Mouse (Mus musculus) left cerebral cortex, postnatal 36 days (tissue): Measurements from ENCODE around the gene Zc3h18. TPM values are rescaled to one million over a fixed set of nuclear protein-coding genes. Genes with fewer than 3 reads are reported as not detected.

ENCODE experiments used
- DNase-seq, 2 experiments: peaks; one replicate each; pipeline ENCODE4 v3.0.0; 2021 to 2022; ENCODE audit warnings: low spot score in 2 of 2, mixed read lengths in 1 of 2
- intact Hi-C: fragments of 180-260 bp; cut with DNase I; formaldehyde crosslinking; loops from one replicate; pipeline ENCODE4 v1.15.1; 2025
- total RNA-seq, 2 experiments: library from RNA; stranded (reverse); gene quantifications; 2 replicates each; pipeline ENCODE4 v1.2.3; 2021

Gene Zc3h18
- total RNA-seq: 10 to 100 TPM; 38.8 to 49.9 TPM

DNA sequence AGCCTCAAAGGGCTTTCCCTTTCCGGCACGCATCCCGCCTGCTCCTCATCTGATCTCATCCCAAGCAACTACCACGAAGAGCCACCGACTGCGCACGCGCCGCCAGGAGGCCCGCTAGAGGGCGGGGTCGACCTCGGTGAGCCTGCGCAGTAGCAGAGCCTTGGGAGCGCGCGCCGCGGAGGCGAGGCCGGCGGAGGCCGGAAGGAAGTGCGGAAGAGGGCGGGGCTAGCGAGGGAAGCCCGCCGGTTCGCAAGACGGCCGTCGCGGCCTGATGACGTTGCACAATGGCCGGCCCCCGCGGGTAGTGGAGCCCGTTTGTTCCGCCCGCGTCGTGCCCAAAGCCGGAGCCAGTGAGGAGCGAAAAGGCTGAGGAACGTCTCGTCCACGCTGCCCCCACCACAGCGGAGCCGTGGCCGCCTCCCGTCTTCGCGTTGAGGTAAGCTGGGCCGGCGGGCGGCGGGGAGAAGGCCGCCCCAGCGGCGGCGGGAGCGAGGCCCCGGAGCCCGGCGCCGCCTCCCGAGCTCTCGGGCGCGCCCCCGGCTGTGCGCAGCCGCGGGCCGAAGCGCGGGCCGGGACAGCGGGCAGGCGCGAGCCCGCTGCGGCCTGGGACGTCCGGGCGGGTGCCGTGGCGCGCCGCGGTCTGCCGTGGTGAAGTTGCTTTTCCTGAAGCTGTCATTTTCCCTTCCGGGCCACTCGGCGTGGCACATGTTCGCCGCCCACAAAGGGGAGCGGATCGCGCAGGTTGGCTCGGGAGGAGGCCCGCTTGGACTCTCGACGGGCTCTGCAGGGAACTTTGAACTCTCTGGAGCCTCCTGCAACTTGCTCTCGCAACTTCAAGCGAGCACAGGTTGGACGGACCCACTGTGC lies at the start of gene Zc3h18:
TSS of gene Zc3h18 (plus strand) at position 245 of the 867 bp plus-strand sequence.
- intact Hi-C loops: loop anchor here (2.0 kb wide), 2 partner anchors 66 to 100 kb away; partner anchors contain the start of genes Ctu2, Mvd and Rnf166

DNA sequence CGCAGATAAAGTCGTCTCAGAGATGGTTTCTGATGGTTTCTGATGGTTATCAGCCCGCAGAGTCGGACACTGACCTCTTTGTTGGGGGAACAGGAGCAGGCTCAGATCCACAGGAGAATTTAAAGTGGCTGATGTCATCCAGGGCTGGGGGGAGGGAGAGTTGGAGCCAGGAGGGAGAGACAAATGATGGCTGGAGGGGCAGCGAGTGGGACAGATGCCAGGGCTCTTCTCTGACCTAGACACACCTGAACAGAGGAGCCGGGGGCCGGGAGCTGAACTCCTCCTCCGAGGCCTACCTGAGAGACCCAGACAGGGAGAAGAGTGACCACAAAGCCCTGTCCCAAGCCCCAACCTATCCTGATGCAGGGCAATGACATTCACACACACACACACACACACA lies 47.3 kb upstream of the Zc3h18 start:
- intact Hi-C loops: no loop called here
- no peak for DNase-seq

More for the DNA sequence above, at the start of gene Zc3h18:
- peak; percentile 100 for DNase-seq

DNA sequence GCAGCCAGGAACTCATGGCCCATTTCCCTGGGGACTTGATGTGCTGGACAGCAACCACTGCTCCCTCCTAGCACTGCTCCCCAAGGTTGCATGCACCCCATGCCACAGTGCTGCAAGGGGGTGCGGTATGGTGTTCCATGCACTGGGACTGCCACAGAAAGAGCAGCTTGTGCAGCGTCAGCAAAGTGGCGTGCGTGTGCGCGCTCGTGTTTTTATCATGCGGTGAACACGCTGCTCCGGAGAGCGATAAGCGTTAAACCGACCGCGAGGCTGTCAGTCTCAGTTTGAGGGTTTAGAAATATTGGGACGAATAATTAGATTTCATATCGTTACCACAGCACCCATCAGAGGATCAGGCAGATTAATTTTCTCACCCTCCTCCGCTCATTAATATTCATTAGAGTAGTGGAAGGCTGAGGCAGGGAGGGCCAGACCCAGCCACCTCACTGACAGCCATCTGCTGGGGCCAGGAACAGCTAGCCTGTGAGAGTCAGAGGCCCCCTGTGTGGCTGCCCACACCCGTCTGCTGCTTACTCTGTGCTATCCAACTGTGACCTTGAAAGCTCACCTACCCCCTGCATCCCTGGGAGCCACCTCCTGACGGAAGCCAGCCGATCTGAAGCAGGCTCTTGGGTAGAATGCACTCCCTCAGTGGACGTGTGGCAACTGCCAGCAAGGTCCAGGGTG lies 46.7 kb upstream of the Zc3h18 start:
- intact Hi-C loops: loop anchor here (5.0 kb wide), 1 partner anchor 352 kb away; no protein-coding TSS in a partner anchor
- DNase-seq: no peak

DNA sequence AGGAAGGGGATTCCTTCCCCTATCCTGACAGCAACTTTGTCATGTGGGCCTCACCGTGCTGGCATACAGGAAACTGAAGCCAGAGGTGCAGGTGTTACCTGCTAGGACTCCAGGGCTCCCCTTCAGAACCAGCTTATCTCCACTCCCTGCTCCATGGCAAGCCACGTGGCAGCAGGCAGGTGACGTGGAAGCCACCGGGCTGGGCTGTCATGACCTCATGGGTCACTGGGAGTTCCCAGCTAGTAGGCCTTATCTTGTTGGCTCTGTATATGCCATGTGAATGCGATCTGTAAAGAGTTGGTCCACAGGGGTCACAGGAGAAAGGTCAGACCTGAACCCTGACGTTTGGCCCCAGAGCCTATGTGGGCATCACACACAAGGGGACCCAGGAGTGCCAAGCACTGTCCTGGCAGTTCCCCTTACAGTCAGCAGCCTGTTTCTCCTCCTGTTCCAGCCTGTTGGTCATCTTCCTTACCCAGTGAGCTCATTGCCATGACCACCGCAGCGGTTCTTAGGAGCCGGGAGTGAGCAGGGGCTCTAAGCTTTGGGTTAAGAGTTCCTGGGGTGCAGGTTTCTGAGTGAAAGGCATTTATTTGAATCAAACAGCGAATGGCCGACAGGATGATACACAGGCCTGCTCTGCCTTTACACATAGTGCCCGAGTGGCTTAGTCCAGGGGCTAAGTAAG lies 45.8 kb upstream of the Zc3h18 start:
- no peak for DNase-seq
- intact Hi-C loops: loop anchor here (5.0 kb wide), 1 partner anchor 353 kb away; no protein-coding TSS in a partner anchor

DNA sequence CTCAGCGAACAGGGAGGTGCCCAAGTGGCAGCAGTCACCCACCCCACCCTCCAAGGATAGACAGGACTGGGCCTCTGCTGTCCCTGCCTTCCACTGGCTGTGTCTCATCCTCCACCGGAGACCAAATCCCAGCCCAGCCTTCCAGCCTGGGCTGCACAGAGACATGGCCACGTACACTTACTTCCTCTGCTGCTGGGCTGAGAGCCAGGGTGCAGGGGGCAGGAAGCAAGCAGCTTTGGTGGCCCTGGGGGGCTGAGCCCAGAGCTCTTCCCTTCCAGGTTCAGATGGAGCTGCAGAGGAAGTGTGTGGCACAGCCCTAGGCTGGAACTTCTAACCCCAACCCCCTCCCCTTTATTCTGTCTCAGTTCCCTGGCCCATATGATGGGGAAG lies 45.3 kb upstream of the Zc3h18 start:
- no peak for DNase-seq

DNA sequence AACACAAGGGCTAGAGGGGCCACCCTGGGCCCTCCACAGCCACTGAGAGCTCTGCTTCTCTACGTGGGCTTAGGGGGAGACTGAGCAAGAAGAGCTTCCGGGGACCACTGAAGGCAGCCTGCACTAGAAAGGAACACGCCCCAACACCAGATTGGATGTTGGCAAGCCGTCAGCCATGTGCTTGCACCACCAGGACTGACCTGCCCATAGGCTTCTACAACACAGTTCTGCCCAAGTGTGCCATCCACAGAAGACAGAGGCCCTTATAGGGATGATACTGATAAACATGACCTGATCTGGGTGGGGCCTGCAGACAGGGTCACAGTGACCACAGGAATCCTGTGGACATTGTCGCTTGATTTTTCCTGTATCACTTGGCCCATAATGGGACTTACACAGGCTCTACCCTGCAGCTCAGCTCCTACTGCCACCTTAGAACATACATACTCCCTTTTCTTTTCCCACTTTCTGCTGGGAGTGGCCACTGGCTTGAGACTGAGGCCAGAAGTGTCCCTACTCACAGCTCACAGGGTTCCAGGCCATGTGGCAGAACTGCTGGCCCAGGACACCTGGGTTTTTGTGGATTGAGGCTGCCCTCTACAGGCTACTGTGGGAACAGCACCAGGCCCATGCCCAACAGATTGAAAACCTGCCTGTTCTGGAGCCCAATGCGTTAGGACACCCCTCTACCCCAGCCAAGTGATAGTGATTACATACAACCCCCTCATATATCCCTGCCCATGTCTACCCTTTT lies 43.5 kb upstream of the Zc3h18 start:
- intact Hi-C loops: loop anchor here (1.0 to 5.0 kb wide), 2 partner anchors 60 to 356 kb away; no protein-coding TSS in a partner anchor
- DNase-seq: peak; percentile 80

More for the DNA sequence above, 45.3 kb upstream of the Zc3h18 start:
- intact Hi-C loops: loop anchor here (5.0 kb wide), 1 partner anchor 354 kb away; no protein-coding TSS in a partner anchor

DNA sequence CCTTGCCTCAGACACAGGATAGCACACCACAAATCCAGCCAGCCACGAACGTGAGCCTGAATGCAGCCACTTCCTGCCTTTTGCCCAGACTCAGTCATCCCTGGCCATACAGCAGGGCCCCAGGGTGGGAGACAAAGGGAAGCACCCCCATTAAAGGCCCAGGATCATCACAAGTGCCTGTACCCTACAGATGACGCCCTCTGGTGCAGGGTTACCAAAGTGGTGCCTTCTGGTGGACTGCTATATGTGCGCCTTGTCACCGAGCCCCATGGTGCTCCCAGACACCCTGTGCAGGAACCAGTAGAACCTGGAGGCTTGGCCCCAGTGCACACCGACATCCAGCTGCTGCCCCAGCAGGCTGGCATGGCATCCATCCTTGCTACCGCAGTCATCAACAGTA lies 42.9 kb upstream of the Zc3h18 start:
- DNase-seq: no peak
- intact Hi-C loops: loop anchor here (1.0 to 5.0 kb wide), 2 partner anchors 60 to 356 kb away; no protein-coding TSS in a partner anchor

DNA sequence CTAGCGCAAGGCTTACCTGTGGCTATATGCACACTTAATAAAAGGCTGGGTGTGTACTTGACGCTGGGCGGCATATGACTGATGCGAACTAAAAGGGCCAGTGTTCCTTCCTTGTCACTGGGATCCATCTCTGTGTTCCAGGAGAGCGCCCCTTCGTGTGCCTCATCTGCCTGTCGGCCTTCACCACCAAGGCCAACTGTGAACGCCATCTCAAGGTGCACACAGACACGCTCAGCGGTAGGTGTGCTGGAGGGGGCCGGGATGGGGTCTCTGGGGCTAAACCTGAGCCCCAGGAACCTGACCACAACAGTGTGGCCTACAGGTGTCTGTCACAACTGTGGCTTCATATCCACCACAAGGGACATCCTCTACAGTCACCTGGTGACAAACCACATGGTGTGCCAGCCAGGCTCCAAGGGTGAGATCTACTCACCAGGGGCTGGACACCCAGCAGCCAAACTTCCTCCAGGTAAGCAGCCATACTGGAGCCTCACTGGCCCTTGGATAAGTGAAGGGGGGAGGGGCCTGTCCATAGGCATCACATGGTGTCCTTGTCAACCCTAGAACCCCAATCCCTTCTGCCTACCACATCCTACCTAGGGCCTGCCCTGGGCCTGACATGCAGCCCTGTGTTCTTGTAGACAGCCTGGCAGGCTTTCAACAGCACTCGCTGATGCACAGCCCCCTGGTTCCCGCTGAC lies 41.5 kb upstream of the Zc3h18 start:
- intact Hi-C loops: loop anchor here (5.0 kb wide), 1 partner anchor 358 kb away; no protein-coding TSS in a partner anchor
- no peak for DNase-seq

DNA sequence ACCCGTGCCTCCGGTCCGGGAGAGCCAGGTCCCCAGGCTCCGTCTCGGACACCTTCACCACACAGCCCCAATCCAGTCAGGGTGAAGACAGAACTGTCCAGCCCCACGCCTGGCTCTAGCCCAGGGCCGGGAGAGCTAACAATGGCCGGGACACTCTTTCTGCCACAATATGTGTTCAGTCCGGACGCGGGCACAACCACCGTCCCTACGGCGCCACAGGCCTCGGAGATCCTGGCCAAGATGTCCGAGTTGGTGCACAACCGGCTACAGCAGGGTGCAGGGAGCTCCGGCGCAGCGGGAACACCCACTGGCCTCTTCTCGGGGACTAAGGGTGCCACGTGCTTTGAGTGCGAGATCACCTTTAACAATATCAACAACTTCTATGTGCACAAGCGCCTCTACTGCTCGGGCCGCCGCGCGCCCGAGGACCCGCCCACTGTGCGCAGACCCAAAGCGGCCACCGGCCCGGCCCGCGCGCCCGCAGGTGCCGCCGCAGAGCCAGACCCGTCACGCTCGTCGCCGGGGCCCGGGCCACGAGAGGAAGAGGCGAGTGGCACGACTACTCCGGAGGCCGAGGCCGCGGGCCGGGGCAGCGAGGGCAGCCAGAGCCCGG lies 40.7 kb upstream of the Zc3h18 start:
- DNase-seq: peak in 1 of 2 experiments; percentile 25
- intact Hi-C loops: no loop called here

DNA sequence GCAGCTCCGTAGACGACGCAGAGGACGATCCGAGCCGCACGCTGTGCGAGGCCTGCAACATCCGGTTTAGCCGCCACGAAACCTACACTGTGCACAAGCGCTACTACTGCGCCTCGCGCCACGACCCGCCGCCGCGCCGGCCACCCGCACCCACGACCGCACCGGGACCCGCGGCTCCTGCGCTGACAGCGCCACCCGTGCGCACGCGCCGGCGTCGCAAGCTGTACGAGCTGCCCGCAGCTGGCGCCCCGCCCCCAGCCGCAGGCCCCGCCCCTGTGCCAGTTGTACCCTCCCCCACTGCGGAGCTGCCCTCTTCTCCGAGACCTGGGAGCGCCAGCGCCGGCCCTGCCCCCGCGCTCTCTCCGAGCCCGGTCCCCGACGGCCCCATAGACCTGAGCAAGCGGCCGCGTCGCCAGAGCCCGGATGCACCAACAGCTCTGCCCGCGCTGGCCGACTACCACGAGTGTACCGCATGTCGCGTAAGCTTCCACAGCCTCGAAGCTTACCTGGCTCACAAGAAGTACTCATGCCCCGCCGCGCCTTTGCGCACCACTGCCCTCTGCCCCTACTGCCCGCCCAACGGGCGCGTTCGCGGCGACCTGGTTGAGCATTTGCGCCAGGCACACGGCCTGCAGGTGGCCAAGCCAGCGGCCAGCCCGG lies 40.0 kb upstream of the Zc3h18 start:
- intact Hi-C loops: no loop called here
- peak; percentile 55 to 78 for DNase-seq

DNA sequence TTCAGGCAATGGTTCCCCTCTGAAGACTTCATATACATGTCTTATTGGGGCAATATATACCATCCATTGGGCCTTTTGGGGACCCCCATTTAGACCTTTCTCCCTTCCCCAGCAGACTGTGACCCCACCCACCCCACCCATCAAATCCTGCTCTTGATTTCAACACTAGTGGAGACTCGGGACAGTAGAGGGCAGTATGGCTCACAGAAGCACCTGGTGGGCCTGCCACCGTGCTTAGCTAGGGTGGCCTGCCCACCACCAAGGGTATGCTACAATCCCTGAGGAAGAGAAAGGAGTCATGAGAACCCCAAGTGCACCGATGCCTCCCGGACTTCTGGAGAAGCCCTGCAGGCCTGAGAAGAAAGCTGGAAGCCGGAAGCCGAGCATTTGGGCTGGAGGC lies 37.6 kb upstream of the Zc3h18 start:
- no peak for DNase-seq
- intact Hi-C loops: no loop called here

DNA sequence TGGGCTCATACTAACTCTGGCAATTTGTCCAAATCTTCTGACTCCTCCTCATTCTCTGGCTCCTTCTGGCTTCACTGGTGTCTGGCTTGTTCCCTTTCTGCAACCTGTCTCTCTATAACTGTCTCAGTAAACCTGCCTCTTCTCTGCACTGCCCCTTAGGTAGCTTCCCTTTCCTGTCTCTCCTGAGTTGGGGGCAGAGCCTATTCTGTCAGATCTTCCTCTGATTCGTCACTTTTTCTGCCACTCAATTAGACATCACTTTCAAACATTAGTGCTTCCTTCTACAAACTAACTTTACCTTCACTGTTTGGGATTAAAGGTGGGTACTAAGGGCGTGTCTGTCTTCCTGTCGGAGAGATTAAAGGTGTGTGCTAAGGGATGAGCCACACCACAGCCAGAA lies 35.6 kb upstream of the Zc3h18 start:
- intact Hi-C loops: no loop called here
- DNase-seq: no peak

DNA sequence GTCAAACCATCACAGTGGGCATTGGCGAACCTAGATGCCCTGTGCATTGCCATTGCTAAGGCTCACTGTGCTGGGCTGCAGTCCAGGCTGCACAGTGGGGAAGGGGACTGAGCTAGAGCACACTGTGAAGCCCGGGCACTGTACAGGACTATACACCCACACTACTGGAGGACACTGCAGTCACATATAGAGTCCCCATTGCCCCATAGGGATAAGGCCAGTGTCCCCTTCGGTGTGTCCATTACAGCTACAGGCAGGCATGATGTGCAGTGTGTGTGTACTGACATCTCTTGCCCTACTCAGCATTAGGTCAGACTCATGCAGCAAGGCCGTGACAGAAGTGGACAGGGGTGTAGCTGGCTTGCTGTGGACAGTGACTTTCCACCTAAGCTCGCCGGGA lies 34.6 kb upstream of the Zc3h18 start:
- DNase-seq: no peak
- intact Hi-C loops: loop anchor here (2.0 kb wide), 1 partner anchor 27 kb away; no protein-coding TSS in a partner anchor

DNA sequence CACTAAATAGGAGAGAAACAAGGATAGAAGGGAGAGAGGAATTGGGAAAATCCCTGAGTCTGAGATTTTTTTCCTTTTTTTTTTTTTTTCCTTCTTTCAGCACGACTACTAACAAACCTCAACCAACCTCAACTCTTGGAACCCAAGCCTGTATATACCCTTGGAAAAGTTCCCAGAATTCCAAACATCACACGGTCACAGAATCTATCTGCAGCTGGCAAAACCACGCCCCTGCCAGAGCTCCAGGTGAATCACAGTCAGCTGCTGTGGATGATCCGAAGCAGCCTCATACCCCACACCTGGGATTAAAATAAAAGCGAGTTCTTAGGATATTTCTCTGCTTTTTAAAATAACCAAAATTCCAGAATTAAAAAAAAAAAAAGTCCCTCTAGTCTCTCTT lies 34.0 kb upstream of the Zc3h18 start:
- intact Hi-C loops: loop anchor here (2.0 kb wide), 1 partner anchor 26 kb away; no protein-coding TSS in a partner anchor
- no peak for DNase-seq

DNA sequence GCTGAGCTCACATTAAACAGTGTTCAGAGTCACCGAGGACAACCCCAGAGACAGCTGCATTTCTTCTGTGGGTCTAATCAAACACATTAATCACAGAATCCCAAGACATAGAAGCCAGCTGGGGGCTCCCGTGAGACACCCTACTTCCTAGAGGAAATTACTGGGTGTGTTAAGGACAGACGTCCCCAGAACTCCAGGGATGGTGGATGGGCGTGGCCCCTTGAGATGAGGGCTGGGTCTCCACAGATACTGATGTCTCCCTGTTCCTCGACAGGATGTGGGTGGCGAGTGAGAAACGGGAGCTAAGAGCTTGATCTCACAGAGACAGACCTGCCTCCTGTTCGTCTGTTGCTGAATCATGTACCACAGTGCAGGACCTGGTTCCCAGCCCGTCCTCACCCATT lies 33.6 kb upstream of the Zc3h18 start:
- peak; percentile 47 to 61 for DNase-seq
- intact Hi-C loops: loop anchor here (2.0 kb wide), 1 partner anchor 26 kb away; no protein-coding TSS in a partner anchor

DNA sequence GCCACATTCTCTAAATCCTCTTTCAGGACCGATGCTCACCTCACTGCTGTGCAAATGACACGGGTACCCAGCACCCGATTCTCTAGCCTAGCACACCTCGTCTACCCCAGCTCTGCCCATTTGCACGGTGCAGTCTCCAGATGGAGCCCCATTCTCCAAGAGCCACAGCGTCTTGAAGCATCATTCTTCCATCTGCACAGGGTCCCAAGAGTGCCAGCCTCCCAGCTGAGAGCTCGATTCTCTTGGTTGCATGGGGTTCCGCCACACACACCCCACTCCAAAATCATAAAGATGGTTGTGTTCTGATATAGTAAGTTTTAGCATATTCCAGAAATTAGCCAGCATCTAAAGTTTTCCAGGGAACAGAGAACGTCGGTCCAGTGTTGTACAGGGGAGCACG lies 33.1 kb upstream of the Zc3h18 start:
- no peak for DNase-seq
- intact Hi-C loops: loop anchor here (2.0 kb wide), 1 partner anchor 25 kb away; no protein-coding TSS in a partner anchor

DNA sequence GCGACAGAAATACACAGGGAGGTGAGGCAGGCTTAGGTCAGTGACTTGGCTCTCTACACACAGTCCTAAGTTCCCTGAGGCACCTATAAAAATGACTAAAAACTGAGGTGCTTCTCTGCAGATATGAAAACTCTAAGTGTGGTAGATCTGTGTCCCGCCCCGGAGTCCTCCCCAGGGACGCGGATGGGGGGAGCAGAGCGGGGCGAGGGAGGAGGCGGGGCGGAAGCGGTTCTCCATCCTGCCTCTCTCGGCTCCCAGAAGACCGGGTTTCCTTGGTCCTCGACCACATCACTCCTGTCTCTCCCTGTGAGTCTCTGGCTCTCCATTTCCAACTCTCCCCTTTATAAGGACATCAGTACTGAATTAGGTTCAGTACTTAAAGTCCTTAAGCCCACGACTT lies 32.7 kb upstream of the Zc3h18 start:
- DNase-seq: peak in 1 of 2 experiments; percentile 40
- intact Hi-C loops: loop anchor here (2.0 kb wide), 1 partner anchor 25 kb away; no protein-coding TSS in a partner anchor
